Mouse (Mus musculus) hindbrain, embryonic 11.5 days (tissue): ENCODE results near the gene Ptprg. TPM values are rescaled to one million over a fixed set of nuclear protein-coding genes. Genes with fewer than 3 reads are reported as not detected.

Experiments
- ATAC-seq: fragments of 200-750 bp; cut with Nextera tagmentation; 2 replicates; pipeline ENCODE4 v1.8.0; 2017; ENCODE audit warnings: mild to moderate bottlenecking, moderate TSS enrichment, moderate library complexity; ENCODE audit not compliant: low FRiP score
- DNase-seq: peaks from one replicate; pipeline ENCODE4 v3.0.0-alpha.2; 2015; ENCODE audit warnings: low spot score
- H3K27ac ChIP-seq: fragments of 300-500 bp; sonication (generic); 2 replicates; pipeline ENCODE4 v1.5.1; 2014; ENCODE audit warnings: mild to moderate bottlenecking, low read depth, low read length
- H3K27me3 ChIP-seq: fragments of 300-500 bp; sonication (generic); 2 replicates; pipeline ENCODE4 v1.6.1; 2014; ENCODE audit warnings: mild to moderate bottlenecking, low read length, moderate library complexity, mixed read lengths; ENCODE audit not compliant: control insufficient read depth, insufficient read depth
- H3K36me3 ChIP-seq: fragments of 300-500 bp; sonication (generic); 2 replicates; pipeline ENCODE4 v1.6.1; 2014; ENCODE audit warnings: mild to moderate bottlenecking, low read length, moderate library complexity, mixed read lengths; ENCODE audit not compliant: control insufficient read depth, insufficient read depth
- H3K4me1 ChIP-seq: fragments of 300-500 bp; sonication (generic); replicated peaks from 2 replicates; pipeline ENCODE4 v1.6.1; 2014; ENCODE audit warnings: low read length, mixed read lengths; ENCODE audit not compliant: control insufficient read depth, insufficient read depth
- H3K4me2 ChIP-seq: fragments of 300-500 bp; sonication (generic); replicated peaks from 2 replicates; pipeline ENCODE4 v1.6.1; 2014; ENCODE audit warnings: mild to moderate bottlenecking, low read depth, low read length
- H3K4me3 ChIP-seq: fragments of 300-500 bp; sonication (generic); 2 replicates; pipeline ENCODE4 v1.5.1; 2014; ENCODE audit warnings: low read depth, low read length
- H3K9ac ChIP-seq: fragments of 300-500 bp; sonication (generic); 2 replicates; pipeline ENCODE4 v1.6.1; 2014; ENCODE audit warnings: low read depth, low read length
- H3K9me3 ChIP-seq: fragments of 300-500 bp; sonication (generic); 2 replicates; pipeline ENCODE4 v1.6.1; 2016; ENCODE audit warnings: low read length; ENCODE audit not compliant: control insufficient read depth
- WGBS: fragments of 180-500 bp; shearing (Covaris S2); extraction: QIAGEN DNeasy Blood & Tissue Kit; methylation state at CpG from one replicate; pipeline ENCODE4 v1.1.7; 2014; 5-methylcytosine and 5-hydroxymethylcytosine counted together
- polyA plus RNA-seq: library from polyadenylated mRNA; unstranded; fragments of >200 nt; fragmentation: Nextera tagmentation; extraction: Ambion mirVana; gene quantifications from 2 replicates; pipeline ENCODE4 v1.2.1, GENCODE M21; 2014

Ptprg gene
- polyA plus RNA-seq, 1 experiment from 2014 or later: 45.0 TPM

- H3K9ac ChIP-seq: no peak overlapping the region
- WGBS: 89% methylated on average over 9 of the region's 9 CpGs
- no peaks in the 10 kb centered on the region for H3K36me3 ChIP-seq
- no peak overlapping the region for H3K4me3 ChIP-seq
- no peaks in the 10 kb centered on the region for H3K27me3 ChIP-seq
- no peaks in the 10 kb centered on the region for H3K9me3 ChIP-seq
- H3K27ac ChIP-seq: no peak overlapping the region
- ATAC-seq (no peak), DNase-seq (no peak)
- H3K4me2 ChIP-seq: no peak overlapping the region
- H3K4me1 ChIP-seq: no peaks in the 10 kb centered on the region
These were observed 157.2 kb downstream of the Ptprg start for GRCm38 (mm10) chr14:11710410-11711122.

GRCm38 (mm10) chr14:11712146-11712545, 158.8 kb downstream of the Ptprg start:
- Histone ChIP-seq H3K27ac (no peak overlapping the region), H3K4me1 (no peaks in the 10 kb centered on the region), H3K4me3 (no peak overlapping the region), H3K9me3 (no peaks in the 10 kb centered on the region), H3K9ac (no peak overlapping the region), H3K27me3 (no peaks in the 10 kb centered on the region), H3K36me3 (no peaks in the 10 kb centered on the region), H3K4me2 (no peak overlapping the region)
- ATAC-seq (no peak), DNase-seq (no peak)
- WGBS: 89% methylated on average over 6 of the region's 6 CpGs

GRCm38 (mm10) chr14:11716230-11716629, 162.9 kb downstream of the Ptprg start:
- H3K4me3 ChIP-seq: no peak overlapping the region
- no peak overlapping the region for H3K4me2 ChIP-seq
- no peaks in the 10 kb centered on the region for H3K36me3 ChIP-seq
- no peaks in the 10 kb centered on the region for H3K4me1 ChIP-seq
- 36% methylated on average over 3 of the region's 3 CpGs for WGBS
- DNase-seq: no peak
- no peaks in the 10 kb centered on the region for H3K27me3 ChIP-seq
- no peak overlapping the region for H3K9ac ChIP-seq
- H3K9me3 ChIP-seq: no peaks in the 10 kb centered on the region
- H3K27ac ChIP-seq: no peak overlapping the region
- ATAC-seq: no peak

GRCm38 (mm10) chr14:11718201-11718600, 164.9 kb downstream of the Ptprg start:
- WGBS: 90% methylated on average over 4 of the region's 4 CpGs
- DNase-seq (no peak), ATAC-seq (no peak)
- Histone ChIP-seq H3K27ac (no peak overlapping the region), H3K9ac (no peak overlapping the region), H3K36me3 (no peaks in the 10 kb centered on the region), H3K4me1 (no peaks in the 10 kb centered on the region), H3K4me2 (no peak overlapping the region), H3K9me3 (no peaks in the 10 kb centered on the region), H3K27me3 (no peaks in the 10 kb centered on the region), H3K4me3 (no peak overlapping the region)

GRCm38 (mm10) chr14:11719259-11719658, 165.9 kb downstream of the Ptprg start:
- Histone ChIP-seq H3K36me3 (no peaks in the 10 kb centered on the region), H3K4me2 (no peak overlapping the region), H3K9me3 (no peaks in the 10 kb centered on the region), H3K27me3 (no peaks in the 10 kb centered on the region), H3K4me1 (no peaks in the 10 kb centered on the region), H3K27ac (no peak overlapping the region), H3K9ac (no peak overlapping the region), H3K4me3 (no peak overlapping the region)
- ATAC-seq (no peak), DNase-seq (no peak)
- 44% methylated on average over 7 of the region's 7 CpGs for WGBS

- H3K9me3 ChIP-seq: no peaks in the 10 kb centered on the region
- H3K27me3 ChIP-seq: no peaks in the 10 kb centered on the region
- H3K36me3 ChIP-seq: no peaks in the 10 kb centered on the region
- no peaks in the 10 kb centered on the region for H3K4me1 ChIP-seq
- 46% methylated on average over 5 of the region's 5 CpGs for WGBS
- ATAC-seq (no peak), DNase-seq (no peak)
- no peak overlapping the region for H3K27ac ChIP-seq
- H3K4me3 ChIP-seq: no peak overlapping the region
- no peak overlapping the region for H3K9ac ChIP-seq
- H3K4me2 ChIP-seq: no peak overlapping the region
These were observed 168.8 kb downstream of the Ptprg start for GRCm38 (mm10) chr14:11722101-11722500.

- WGBS: 96% methylated on average over 7 of the region's 7 CpGs
- H3K9ac ChIP-seq: no peak overlapping the region
- no peak for ATAC-seq
These were observed 170.5 kb downstream of the Ptprg start for GRCm38 (mm10) chr14:11723876-11724275.

GRCm38 (mm10) chr14:11731223-11731920, 178.0 kb downstream of the Ptprg start:
- Histone ChIP-seq H3K4me3 (no peak overlapping the region), H3K27ac (no peak overlapping the region), H3K4me2 (no peak overlapping the region), H3K4me1 (no peaks in the 10 kb centered on the region), H3K9ac (no peak overlapping the region), H3K9me3 (no peaks in the 10 kb centered on the region), H3K36me3 (no peaks in the 10 kb centered on the region), H3K27me3 (no peaks in the 10 kb centered on the region)
- DNase-seq (no peak), ATAC-seq (no peak)
- 79% methylated on average over 7 of the region's 7 CpGs for WGBS

More at GRCm38 (mm10) chr14:11723876-11724275, 170.5 kb downstream of the Ptprg start:
- DNase-seq: no peak
- Histone ChIP-seq H3K4me3 (no peak overlapping the region), H3K27ac (no peak overlapping the region), H3K36me3 (no peaks in the 10 kb centered on the region), H3K27me3 (no peaks in the 10 kb centered on the region), H3K9me3 (no peaks in the 10 kb centered on the region), H3K4me1 (no peaks in the 10 kb centered on the region), H3K4me2 (no peak overlapping the region)

- H3K4me2 ChIP-seq: no peak overlapping the region
- DNase-seq (no peak), ATAC-seq (no peak)
- no peaks in the 10 kb centered on the region for H3K36me3 ChIP-seq
- H3K27me3 ChIP-seq: no peaks in the 10 kb centered on the region
- no peak overlapping the region for H3K27ac ChIP-seq
- H3K9ac ChIP-seq: no peak overlapping the region
- no peak overlapping the region for H3K4me3 ChIP-seq
- H3K4me1 ChIP-seq: no peaks in the 10 kb centered on the region
- H3K9me3 ChIP-seq: no peaks in the 10 kb centered on the region
These were observed 179.0 kb downstream of the Ptprg start for GRCm38 (mm10) chr14:11732376-11732775.
